In genomic region chr16:55863832-55864231, GRCm38 (mm10) we compare ENCODE assay signal across 11 mouse cellular contexts. TPM values are rescaled to one million over a fixed set of nuclear protein-coding genes. Genes with fewer than 3 reads are reported as not detected.
DNase-seq lines count a peak whose midpoint lies in the region; ATAC-seq and TF ChIP-seq lines count a peak whose summit lies in the region.
"Had no signal": no experiment of that assay in that cellular context is flagged by ENCODE, and none has a peak within 500 bp of the region (broad histone marks: within the 10 kb centered on the region; RNA-seq: fewer than 3 reads in every experiment).

No protein-coding gene starts in this region.

- H3K27me3 ChIP-seq in forebrain, embryonic 14.5 days (replicated peaks; ENCODE audit: control insufficient read depth, insufficient read depth, low read length) = no peaks in the 10 kb centered on the region
- H3K27me3 ChIP-seq in forebrain, postnatal 0 days (ENCODE audit: insufficient read depth, low read length) = no peaks in the 10 kb centered on the region
- H3K27me3 ChIP-seq in lung, embryonic 14.5 days (ENCODE audit: insufficient read depth, low read length) = no peaks in the 10 kb centered on the region
- no peaks in the 10 kb centered on the region for H3K27me3 ChIP-seq in neural tube, embryonic 11.5 days (ENCODE audit: control insufficient read depth, insufficient read depth, low read length)
- no peaks in the 10 kb centered on the region for H3K27me3 ChIP-seq in neural tube, embryonic 15.5 days (replicated peaks)
- H3K27me3 ChIP-seq: heart, embryonic 15.5 days had no signal

- no peak for DNase-seq in forebrain, embryonic 14.5 days (ENCODE audit: low spot score)
- no peak for DNase-seq in forebrain, postnatal 0 days
- no peak for DNase-seq in lung, embryonic 14.5 days
- DNase-seq in lung, postnatal 4 days = no peak
- DNase-seq in neural tube, embryonic 11.5 days (ENCODE audit: low spot score) = no peak
- DNase-seq in left cerebral cortex, adult 18-20 months (ENCODE audit: low spot score in 2 of 2) = no peak

- H3K9me3 ChIP-seq in forebrain, embryonic 14.5 days (replicated peaks; ENCODE audit: control insufficient read depth, low read length) = no peaks in the 10 kb centered on the region
- H3K9me3 ChIP-seq in forebrain, postnatal 0 days (ENCODE audit: low read length) = no peaks in the 10 kb centered on the region
- no peaks in the 10 kb centered on the region for H3K9me3 ChIP-seq in lung, embryonic 14.5 days (ENCODE audit: low read depth, low read length)
- H3K9me3 ChIP-seq in neural tube, embryonic 11.5 days (ENCODE audit: control insufficient read depth, low read length) = no peaks in the 10 kb centered on the region
- H3K9me3 ChIP-seq in neural tube, embryonic 15.5 days (replicated peaks) = no peaks in the 10 kb centered on the region
- H3K9me3 ChIP-seq: embryonic facial prominence, embryonic 10.5 days; heart, embryonic 15.5 days had no signal

- TF ChIP-seq CTCF in forebrain, postnatal 0 days (IDR thresholded peaks at IDR 0.05; ENCODE audit: low read depth) = no peak
- no peak for TF ChIP-seq CTCF in lung, embryonic 14.5 days (IDR thresholded peaks at IDR 0.05; ENCODE audit: low read depth)

- H3K4me2 ChIP-seq in forebrain, embryonic 14.5 days (ENCODE audit: low read length) = no peak overlapping the region
- H3K4me2 ChIP-seq in forebrain, postnatal 0 days (ENCODE audit: low read depth) = no peak overlapping the region
- no peak overlapping the region for H3K4me2 ChIP-seq in lung, embryonic 14.5 days
- no peak overlapping the region for H3K4me2 ChIP-seq in neural tube, embryonic 11.5 days (ENCODE audit: low read depth)
- H3K4me2 ChIP-seq in neural tube, embryonic 15.5 days = no peak overlapping the region
- H3K4me2 ChIP-seq: heart, embryonic 11.5 days; heart, embryonic 15.5 days; hindbrain, embryonic 14.5 days had no signal

- H3K36me3 ChIP-seq in forebrain, embryonic 14.5 days (ENCODE audit: control insufficient read depth, insufficient read depth, low read length) = peaks cover 12% of the 10 kb centered on the region
- peaks cover 11% of the 10 kb centered on the region for H3K36me3 ChIP-seq in forebrain, postnatal 0 days (ENCODE audit: insufficient read depth)
- H3K36me3 ChIP-seq in lung, embryonic 14.5 days (ENCODE audit: insufficient read depth) = 0 out of 2 replicates have a peak, but pooled peaks cover 5% of the 10 kb centered on the region
- H3K36me3 ChIP-seq in neural tube, embryonic 11.5 days (ENCODE audit: control insufficient read depth, insufficient read depth, low read length) = no peaks in the 10 kb centered on the region
- peaks cover 13% of the 10 kb centered on the region for H3K36me3 ChIP-seq in neural tube, embryonic 15.5 days
- H3K36me3 ChIP-seq: heart, embryonic 15.5 days had no signal

- H3K9ac ChIP-seq in forebrain, embryonic 14.5 days (ENCODE audit: low read length) = no peak overlapping the region
- no peak overlapping the region for H3K9ac ChIP-seq in forebrain, postnatal 0 days
- H3K9ac ChIP-seq in lung, embryonic 14.5 days = no peak overlapping the region
- H3K9ac ChIP-seq in neural tube, embryonic 11.5 days (ENCODE audit: low read length) = no peak overlapping the region
- H3K9ac ChIP-seq in neural tube, embryonic 15.5 days (replicated peaks) = no peak overlapping the region
- H3K9ac ChIP-seq: heart, embryonic 15.5 days; hindbrain, embryonic 14.5 days had no signal

- no peaks in the 10 kb centered on the region for H3K4me1 ChIP-seq in forebrain, embryonic 14.5 days (ENCODE audit: control insufficient read depth, insufficient read depth, low read length)
- no peaks in the 10 kb centered on the region for H3K4me1 ChIP-seq in forebrain, postnatal 0 days (ENCODE audit: insufficient read depth)
- no peaks in the 10 kb centered on the region for H3K4me1 ChIP-seq in lung, embryonic 14.5 days (ENCODE audit: insufficient read depth)
- no peaks in the 10 kb centered on the region for H3K4me1 ChIP-seq in neural tube, embryonic 11.5 days (ENCODE audit: control insufficient read depth, insufficient read depth, low read length)
- no peaks in the 10 kb centered on the region for H3K4me1 ChIP-seq in neural tube, embryonic 15.5 days
- H3K4me1 ChIP-seq: embryonic facial prominence, embryonic 10.5 days; heart, embryonic 15.5 days had no signal

- 66% methylated on average over 4 of the region's 4 CpGs for WGBS in forebrain, embryonic 14.5 days
- WGBS in forebrain, postnatal 0 days = 72% methylated on average over 4 of the region's 4 CpGs
- 70% methylated on average over 4 of the region's 4 CpGs for WGBS in lung, embryonic 14.5 days
- 60% methylated on average over 4 of the region's 4 CpGs for WGBS in neural tube, embryonic 11.5 days
- 68% methylated on average over 4 of the region's 4 CpGs for WGBS in neural tube, embryonic 15.5 days

- H3K4me3 ChIP-seq in forebrain, embryonic 14.5 days (ENCODE audit: low read depth, low read length) = no peak overlapping the region
- H3K4me3 ChIP-seq in forebrain, postnatal 0 days (ENCODE audit: low read depth, low read length) = no peak overlapping the region
- no peak overlapping the region for H3K4me3 ChIP-seq in lung, embryonic 14.5 days (ENCODE audit: low read depth, low read length)
- no peak overlapping the region for H3K4me3 ChIP-seq in neural tube, embryonic 11.5 days (ENCODE audit: low read depth, low read length)
- no peak overlapping the region for H3K4me3 ChIP-seq in neural tube, embryonic 15.5 days (replicated peaks)
- H3K4me3 ChIP-seq: embryonic facial prominence, embryonic 10.5 days; heart, embryonic 15.5 days had no signal

- H3K27ac ChIP-seq in forebrain, embryonic 14.5 days (ENCODE audit: low read depth, low read length) = no peak overlapping the region
- H3K27ac ChIP-seq in forebrain, postnatal 0 days (ENCODE audit: low read depth, low read length) = no peak overlapping the region
- no peak overlapping the region for H3K27ac ChIP-seq in lung, embryonic 14.5 days (ENCODE audit: low read depth)
- H3K27ac ChIP-seq in neural tube, embryonic 11.5 days (ENCODE audit: low read depth, low read length) = no peak overlapping the region
- H3K27ac ChIP-seq in neural tube, embryonic 15.5 days (replicated peaks) = no peak overlapping the region
- H3K27ac ChIP-seq: embryonic facial prominence, embryonic 10.5 days; heart, embryonic 15.5 days; hindbrain, embryonic 14.5 days had no signal

- peak; percentile 51; the same call in 1 of the 2 replicates for ATAC-seq in forebrain, embryonic 14.5 days
- ATAC-seq in forebrain, postnatal 0 days = no peak
- peak; percentile 11; the same call in 1 of the 2 replicates for ATAC-seq in lung, embryonic 14.5 days (ENCODE audit: insufficient read depth)
- 0 out of 2 replicates have a peak, but pooled peaks have one; percentile 47 for ATAC-seq in neural tube, embryonic 11.5 days (ENCODE audit: insufficient read depth, low FRiP score, low TSS enrichment)
- no peak for ATAC-seq in neural tube, embryonic 15.5 days (ENCODE audit: low FRiP score)

RNA-seq across cellular contexts. Expression of gene Nfkbiz, which starts 25.1 kb away (rescaled TPM):
- 0.99 and 1.3 TPM in 2 replicates for polyA plus RNA-seq in forebrain, embryonic 14.5 days (2014; fragmentation: Nextera tagmentation; extraction: Ambion mirVana)
- 1.9 and 2.4 TPM in 2 replicates for total RNA-seq in forebrain, postnatal 0 days (2014; rRNA removed)
- polyA plus RNA-seq in forebrain, postnatal 0 days (2015; fragmentation: Nextera tagmentation; extraction: Ambion mirVana) = 1.1 and 1.5 TPM in 2 replicates
- polyA plus RNA-seq in lung, embryonic 14.5 days (2014; fragmentation: Nextera tagmentation; extraction: Ambion mirVana) = 5.8 and 6.3 TPM in 2 replicates
- polyA plus RNA-seq in neural tube, embryonic 11.5 days (2014; fragmentation: Nextera tagmentation; extraction: Ambion mirVana) = 2.0 and 2.2 TPM in 2 replicates
- 2.0 and 3.3 TPM in 2 replicates for polyA plus RNA-seq in neural tube, embryonic 15.5 days (2015; fragmentation: Nextera tagmentation; extraction: Ambion mirVana)
- 1 to 10 TPM; 4.4 to 5.2 TPM for total RNA-seq in left cerebral cortex, adult 18-20 months (2021)

RNA-seq across cellular contexts. Expression of gene Nxpe3, which starts 31.3 kb away (rescaled TPM):
- polyA plus RNA-seq in forebrain, embryonic 14.5 days (2014; fragmentation: Nextera tagmentation; extraction: Ambion mirVana) = 1.3 and 1.5 TPM in 2 replicates
- 1.8 and 2.2 TPM in 2 replicates for total RNA-seq in forebrain, postnatal 0 days (2014; rRNA removed)
- polyA plus RNA-seq in forebrain, postnatal 0 days (2015; fragmentation: Nextera tagmentation; extraction: Ambion mirVana) = 0.50 and 1.2 TPM in 2 replicates
- polyA plus RNA-seq in lung, embryonic 14.5 days (2014; fragmentation: Nextera tagmentation; extraction: Ambion mirVana) = 1.4 and 1.7 TPM in 2 replicates
- 0.77 and 0.89 TPM in 2 replicates for polyA plus RNA-seq in neural tube, embryonic 11.5 days (2014; fragmentation: Nextera tagmentation; extraction: Ambion mirVana)
- 1.4 and 1.7 TPM in 2 replicates for polyA plus RNA-seq in neural tube, embryonic 15.5 days (2015; fragmentation: Nextera tagmentation; extraction: Ambion mirVana)
- 10 to 100 TPM in 1 of 2 experiments, 1 to 10 TPM in 1; 9.7 to 11.5 TPM for total RNA-seq in left cerebral cortex, adult 18-20 months (2021)

Comparison
In these comparisons a context has a peak if more than half of its experiments do, and no peak if none do; other contexts are left out.
1. ATAC-seq: peak in forebrain, embryonic 14.5 days (single experiment), lung, embryonic 14.5 days (single experiment) and neural tube, embryonic 11.5 days (single experiment); none in forebrain, postnatal 0 days (single experiment) and neural tube, embryonic 15.5 days (single experiment).